In genomic region chr6:117902556-117902955, GRCm38 (mm10) we compare ENCODE assay signal across 29 mouse cellular contexts. TPM values are rescaled to one million over a fixed set of nuclear protein-coding genes. Genes with fewer than 3 reads are reported as not detected.
DNase-seq lines count a peak whose midpoint lies in the region; ATAC-seq and TF ChIP-seq lines count a peak whose summit lies in the region.
"Had no signal": no experiment of that assay in that cellular context is flagged by ENCODE, and none has a peak within 500 bp of the region (broad histone marks: within the 10 kb centered on the region; RNA-seq: fewer than 3 reads in every experiment).

No protein-coding gene starts in this region.

- ATAC-seq in liver, embryonic 11.5 days (replicated peaks; ENCODE audit: low FRiP score), result no peak
- ATAC-seq in liver, postnatal 0 days, result no peak
- no peak for ATAC-seq in midbrain, embryonic 15.5 days (replicated peaks)
- ATAC-seq: forebrain, embryonic 16.5 days; Patski had no signal

- peak overlapping the region; percentile 19 to 44 (median 20) for H3K4me3 ChIP-seq in CH12.LX (replicated peaks in 1 of 3; ENCODE audit: low read depth in 2 of 3, low read length in 2 of 3, poor library complexity in 1 of 3)
- no peak overlapping the region for H3K4me3 ChIP-seq in liver, embryonic 11.5 days (ENCODE audit: low read depth, low read length)
- H3K4me3 ChIP-seq in liver, postnatal 0 days (ENCODE audit: low read depth, low read length), result no peak overlapping the region
- no peak overlapping the region for H3K4me3 ChIP-seq in midbrain, embryonic 15.5 days
- H3K4me3 ChIP-seq: embryonic facial prominence, embryonic 13.5 days; forebrain, embryonic 10.5 days; hindbrain, embryonic 15.5 days; layer of hippocampus, adult 2 months; left cerebral cortex, adult 2 months; limb, embryonic 12.5 days; megakaryocyte, embryonic 14.5 days; midbrain, embryonic 12.5 days; stomach, embryonic 15.5 days had no signal

- dilution Hi-C loops in CH12.LX (cut with MboI; ENCODE audit: extremely low pct_ligation_motif_present, extremely low pct_unique_long_range_greater_than_20kb, low sequenced_read_pairs), result no loop called here

- no peak for TF ChIP-seq EP300 in CH12.LX (IDR thresholded peaks at IDR 0.05; ENCODE audit: low read length)
- TF ChIP-seq EP300 in liver, postnatal 0 days (IDR thresholded peaks at IDR 0.05; ENCODE audit: low read depth), result no peak

- WGBS in liver, embryonic 11.5 days, result 69% methylated on average over 4 of the region's 4 CpGs
- WGBS in liver, postnatal 0 days (ENCODE audit: insufficient replicate concordance), result 59% methylated on average over 4 of the region's 4 CpGs
- WGBS in midbrain, embryonic 15.5 days, result 82% methylated on average over 4 of the region's 4 CpGs

- DNase-seq in heart, adult 11 months, result peak; percentile 30
- DNase-seq in heart, postnatal 4 days, result no peak
- DNase-seq in CH12.LX (ENCODE audit: extremely low read depth), result no peak
- no peak for DNase-seq in liver, embryonic 11.5 days (ENCODE audit: low spot score)
- no peak for DNase-seq in liver, postnatal 0 days
- no peak for DNase-seq in urinary bladder, postnatal 14 days (ENCODE audit: low spot score)
- DNase-seq: adrenal gland, postnatal 10 days; cerebellum, adult 9-11 months; kidney, adult 18-20 months; kidney, postnatal 36 days; lung, postnatal 4 days had no signal

- peaks cover 9 to 30% of the 10 kb centered on the region in 2 experiments; a peak in 3 of 4 replicates for H3K4me1 ChIP-seq in CH12.LX (ENCODE audit: control insufficient read depth in 1 of 2, insufficient read depth in 2 of 2)
- H3K4me1 ChIP-seq in liver, embryonic 11.5 days (replicated peaks; ENCODE audit: control insufficient read depth, insufficient read depth, low read length), result peaks cover 14% of the 10 kb centered on the region
- H3K4me1 ChIP-seq in liver, postnatal 0 days (ENCODE audit: insufficient read depth), result peaks cover 25% of the 10 kb centered on the region
- H3K4me1 ChIP-seq in midbrain, embryonic 15.5 days, result peaks cover 9% of the 10 kb centered on the region; the same call in 1 of the 2 replicates

- no peak overlapping the region for H3K27ac ChIP-seq in CH12.LX (ENCODE audit: insufficient read depth, low read depth)
- no peak overlapping the region for H3K27ac ChIP-seq in liver, embryonic 11.5 days (ENCODE audit: low read depth, low read length)
- H3K27ac ChIP-seq in liver, postnatal 0 days (ENCODE audit: low read depth), result no peak overlapping the region
- no peak overlapping the region for H3K27ac ChIP-seq in midbrain, embryonic 15.5 days
- H3K27ac ChIP-seq: embryonic facial prominence, embryonic 13.5 days; forebrain, embryonic 10.5 days; hindbrain, embryonic 15.5 days; layer of hippocampus, adult 2 months; left cerebral cortex, adult 2 months; limb, embryonic 12.5 days; midbrain, embryonic 12.5 days; stomach, embryonic 15.5 days had no signal

- in situ Hi-C loops in CH12.LX (cut with MboI; ENCODE audit: low pct_ligation_motif_present, low pct_unique_long_range_greater_than_20kb, low sequenced_read_pairs), result no loop called here

- no peak for TF ChIP-seq RAD21 in CH12.LX (IDR thresholded peaks at IDR 0.05; ENCODE audit: low read depth, low read length)

- H3K79me2 ChIP-seq in CH12.LX (replicated peaks; ENCODE audit: control insufficient read depth, extremely low read depth, insufficient read depth, poor library complexity, severe bottlenecking), result peaks cover 61% of the 10 kb centered on the region

- H3K9ac ChIP-seq in CH12.LX (ENCODE audit: insufficient read depth, low read depth), result peak overlapping the region; percentile 88; the same call in 1 of the 2 replicates
- peak overlapping the region; percentile 3; the same call in 1 of the 2 replicates for H3K9ac ChIP-seq in liver, embryonic 11.5 days (ENCODE audit: low read depth, low read length)
- no peak overlapping the region for H3K9ac ChIP-seq in liver, postnatal 0 days (replicated peaks)
- H3K9ac ChIP-seq in midbrain, embryonic 15.5 days, result no peak overlapping the region
- H3K9ac ChIP-seq: embryonic facial prominence, embryonic 13.5 days; hindbrain, embryonic 15.5 days; limb, embryonic 12.5 days; midbrain, embryonic 12.5 days; stomach, embryonic 15.5 days had no signal

- H3K36me3 ChIP-seq in CH12.LX (replicated peaks in 1 of 2; ENCODE audit: control insufficient read depth in 1 of 2, insufficient read depth in 1 of 2, low read length in 1 of 2), result peaks cover 0 to 5% of the 10 kb centered on the region in 2 experiments
- no peaks in the 10 kb centered on the region for H3K36me3 ChIP-seq in liver, embryonic 11.5 days (ENCODE audit: control insufficient read depth, insufficient read depth, low read length)
- no peaks in the 10 kb centered on the region for H3K36me3 ChIP-seq in liver, postnatal 0 days (replicated peaks; ENCODE audit: insufficient read depth, low read length)
- no peaks in the 10 kb centered on the region for H3K36me3 ChIP-seq in midbrain, embryonic 15.5 days (replicated peaks)
- H3K36me3 ChIP-seq: embryonic facial prominence, embryonic 13.5 days; forebrain, embryonic 10.5 days; G1E; hindbrain, embryonic 15.5 days; limb, embryonic 12.5 days; midbrain, embryonic 12.5 days; stomach, embryonic 15.5 days had no signal

- no peaks in the 10 kb centered on the region for H3K27me3 ChIP-seq in CH12.LX (replicated peaks)
- H3K27me3 ChIP-seq in liver, embryonic 11.5 days (replicated peaks; ENCODE audit: control insufficient read depth, insufficient read depth, low read length), result no peaks in the 10 kb centered on the region
- H3K27me3 ChIP-seq in liver, postnatal 0 days (ENCODE audit: insufficient read depth, low read length), result no peaks in the 10 kb centered on the region
- no peaks in the 10 kb centered on the region for H3K27me3 ChIP-seq in midbrain, embryonic 15.5 days (replicated peaks)
- H3K27me3 ChIP-seq: embryonic facial prominence, embryonic 13.5 days; hindbrain, embryonic 15.5 days; limb, embryonic 12.5 days; megakaryocyte, embryonic 14.5 days; midbrain, embryonic 12.5 days; Patski; stomach, embryonic 15.5 days had no signal

- no peaks in the 10 kb centered on the region for H3K9me3 ChIP-seq in CH12.LX (replicated peaks; ENCODE audit: low read length)
- H3K9me3 ChIP-seq in liver, embryonic 11.5 days (ENCODE audit: control insufficient read depth, low read length), result no peaks in the 10 kb centered on the region
- H3K9me3 ChIP-seq in liver, postnatal 0 days (ENCODE audit: low read length), result no peaks in the 10 kb centered on the region
- H3K9me3 ChIP-seq in midbrain, embryonic 15.5 days, result no peaks in the 10 kb centered on the region
- H3K9me3 ChIP-seq: embryonic facial prominence, embryonic 13.5 days; forebrain, embryonic 10.5 days; G1E; hindbrain, embryonic 15.5 days; limb, embryonic 12.5 days; megakaryocyte, embryonic 14.5 days; midbrain, embryonic 12.5 days; stomach, embryonic 15.5 days had no signal

- H3K4me2 ChIP-seq in CH12.LX (ENCODE audit: insufficient read depth, low read depth, poor library complexity, severe bottlenecking), result peak overlapping the region; percentile 98
- peak overlapping the region; percentile 21 for H3K4me2 ChIP-seq in liver, embryonic 11.5 days
- peak overlapping the region; percentile 1 for H3K4me2 ChIP-seq in liver, postnatal 0 days (ENCODE audit: low read depth, low read length)
- no peak overlapping the region for H3K4me2 ChIP-seq in midbrain, embryonic 15.5 days
- H3K4me2 ChIP-seq: embryonic facial prominence, embryonic 13.5 days; hindbrain, embryonic 15.5 days; limb, embryonic 12.5 days; midbrain, embryonic 12.5 days; stomach, embryonic 15.5 days had no signal

- no peak for TF ChIP-seq POLR2A in CH12.LX (IDR thresholded peaks at IDR 0.05; ENCODE audit: low read depth, low read length)

- TF ChIP-seq CTCF in CH12.LX (conservative IDR thresholded peaks at IDR 0.05 in 1 of 2, IDR thresholded peaks at IDR 0.05 in 1 of 2; ENCODE audit: low read depth in 2 of 2, low read length in 2 of 2), result no peak
- no peak for TF ChIP-seq CTCF in liver, postnatal 0 days (IDR thresholded peaks at IDR 0.05; ENCODE audit: low read depth)

TF ChIP-seq in CH12.LX, 34 proteins besides CTCF, POLR2A, EP300 and RAD21:
- TF ChIP-seq JUN (IDR thresholded peaks at IDR 0.05; ENCODE audit: insufficient read depth, low read depth, low read length) (no peak), PAX5 (IDR thresholded peaks at IDR 0.05; ENCODE audit: low read length) (no peak), USF1 (IDR thresholded peaks at IDR 0.05; ENCODE audit: low read depth, low read length) (no peak), MXI1 (IDR thresholded peaks at IDR 0.05; ENCODE audit: low read depth, low read length) (no peak), POLR2AphosphoS2 (IDR thresholded peaks at IDR 0.05; ENCODE audit: low read depth, low read length) (no peak), CHD1 (IDR thresholded peaks at IDR 0.05; ENCODE audit: low read depth, low read length) (no peak), ZMIZ1 (IDR thresholded peaks at IDR 0.05; ENCODE audit: low read depth, low read length) (no peak), MEF2A (IDR thresholded peaks at IDR 0.05; ENCODE audit: borderline replicate concordance, low read depth, low read length) (no peak)

RNA-seq across cellular contexts. Expression of gene Hnrnpf, which starts 2.4 kb away (rescaled TPM):
- total RNA-seq in heart, postnatal 4 days (2021), result 100 to 1,000 TPM; 468 to 481 TPM
- 598 and 821 TPM in 2 replicates for total RNA-seq in CH12.LX (2012; rRNA removed)
- 1,196 and 1,374 TPM in 2 replicates for total RNA-seq in CH12.LX (2014; rRNA removed)
- 790 and 847 TPM in 2 replicates for polyA plus RNA-seq in CH12.LX (2012; ENCODE audit: insufficient read length, low read depth)
- 960 and 1,037 TPM in 2 replicates for polyA plus RNA-seq in liver, embryonic 11.5 days (2014; fragmentation: Nextera tagmentation; extraction: Ambion mirVana)
- polyA plus RNA-seq in liver, postnatal 0 days (2015; fragmentation: Nextera tagmentation; extraction: Ambion mirVana), result 264 and 270 TPM in 2 replicates
- 258 and 279 TPM in 2 replicates for polyA plus RNA-seq in midbrain, embryonic 15.5 days (2015; fragmentation: Nextera tagmentation; extraction: Ambion mirVana)

RNA-seq across cellular contexts. Expression of gene Fxyd4, which starts 34.9 kb away (rescaled TPM):
- total RNA-seq in heart, postnatal 4 days (2021), result not detected
- total RNA-seq in CH12.LX (2012; rRNA removed) (not detected in 2 replicates), CH12.LX (2014; rRNA removed) (not detected in 2 replicates)
- polyA plus RNA-seq in CH12.LX (2012; ENCODE audit: insufficient read length, low read depth), result 0.55 TPM in 1 of 2 replicates, not detected in the other
- 1.2 and 2.1 TPM in 2 replicates for polyA plus RNA-seq in liver, embryonic 11.5 days (2014; fragmentation: Nextera tagmentation; extraction: Ambion mirVana)
- polyA plus RNA-seq in liver, postnatal 0 days (2015; fragmentation: Nextera tagmentation; extraction: Ambion mirVana), result 0.20 TPM in 1 of 2 replicates, not detected in the other
- 2.8 and 4.7 TPM in 2 replicates for polyA plus RNA-seq in midbrain, embryonic 15.5 days (2015; fragmentation: Nextera tagmentation; extraction: Ambion mirVana)
- total RNA-seq: adrenal gland, postnatal 10 days; G1E; gastrocnemius, adult 8-10 months; gastrocnemius, postnatal 4 days; layer of hippocampus, adult 2 months; layer of hippocampus, postnatal 14 days; left cerebral cortex, adult 2 months; left cerebral cortex, postnatal 25 days; monocyte, adult 5-6 weeks had no signal
- polyA plus RNA-seq: G1E had no signal

RNA-seq across cellular contexts. Expression of gene Zfp239, which starts 40.7 kb away (rescaled TPM):
- total RNA-seq in heart, postnatal 4 days (2021), result under 1 TPM; 0.38 to 0.57 TPM
- total RNA-seq in CH12.LX (2012; rRNA removed) (13.1 and 16.2 TPM in 2 replicates), CH12.LX (2014; rRNA removed) (19.6 and 20.4 TPM in 2 replicates)
- polyA plus RNA-seq in CH12.LX (2012; ENCODE audit: insufficient read length, low read depth), result 15.1 and 16.6 TPM in 2 replicates
- polyA plus RNA-seq in liver, embryonic 11.5 days (2014; fragmentation: Nextera tagmentation; extraction: Ambion mirVana), result 8.2 and 8.7 TPM in 2 replicates
- 0.86 and 1.1 TPM in 2 replicates for polyA plus RNA-seq in liver, postnatal 0 days (2015; fragmentation: Nextera tagmentation; extraction: Ambion mirVana)
- polyA plus RNA-seq in midbrain, embryonic 15.5 days (2015; fragmentation: Nextera tagmentation; extraction: Ambion mirVana), result 14.4 and 16.5 TPM in 2 replicates

Comparison
In these comparisons a context has a peak if more than half of its experiments do, and no peak if none do; other contexts are left out.
1. H3K9ac ChIP-seq: peak in CH12.LX (single experiment) and liver, embryonic 11.5 days (single experiment); none in liver, postnatal 0 days (single experiment) and midbrain, embryonic 15.5 days (single experiment).
2. H3K4me3 ChIP-seq: peak in CH12.LX (3 of 3); none in liver, embryonic 11.5 days (single experiment), liver, postnatal 0 days (single experiment) and midbrain, embryonic 15.5 days (single experiment).